Mouse (Mus musculus) kidney, adult 2 months (tissue): ENCODE measurements at regions not wholly inside any gene's neighbourhood (a gene's known extent, or its start where the extent isn't known, plus 50 kb on each side); places are given as distances from the start of the nearest gene placed in this dataset.

Source experiments
- CTCF ChIP-seq: fragments of 200-500 bp; conservative IDR thresholded peaks from 2 replicates; pipeline ENCODE4 v1.5.1; 2011; ENCODE audit warnings: low read depth, mild to moderate bottlenecking, control low read depth, low read length, moderate library complexity, mixed read lengths; ENCODE audit not compliant: insufficient read depth, insufficient read length
- POLR2A ChIP-seq: fragments of 200-500 bp; IDR thresholded peaks from one replicate; pipeline ENCODE4 v1.6.1; 2011; ENCODE audit warnings: low read depth, low read length, control low read depth

GRCm38 (mm10) chr17:16082842-16083241 lies 252.0 kb upstream of the Rgmb start:
- TF ChIP-seq POLR2A (no peak), CTCF (no peak)
